Mouse (Mus musculus): ENCODE results near the gene Fdx1. TPM values are rescaled to one million over a fixed set of nuclear protein-coding genes. Genes with fewer than 3 reads are reported as not detected.

Gene Fdx1
- total RNA-seq, 2 experiments from 2014 or later = 3,296 to 3,327 TPM

DNA sequence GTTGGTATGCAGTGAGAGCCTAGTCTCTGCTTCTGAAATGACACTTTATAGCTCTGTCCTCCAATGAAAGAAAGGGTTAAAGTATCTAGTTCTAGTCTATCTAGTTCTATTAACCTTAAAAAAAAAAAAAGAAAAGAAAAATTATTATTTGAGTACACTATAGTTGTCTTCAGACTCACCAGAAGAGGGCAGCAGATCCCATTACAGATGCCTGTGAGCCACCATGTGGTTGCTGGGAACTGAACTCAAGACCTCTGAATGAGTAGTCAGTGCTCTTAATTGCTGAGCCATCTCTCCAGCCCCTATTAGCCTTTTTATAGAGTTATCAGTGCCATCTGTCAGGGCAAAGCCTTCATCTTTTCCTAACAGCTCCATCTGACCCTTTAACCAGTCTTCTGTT, 3.0 kb upstream of the Fdx1 start:
- DNase-seq (ENCODE audit: low spot score in 2 of 2) = no peak

DNA sequence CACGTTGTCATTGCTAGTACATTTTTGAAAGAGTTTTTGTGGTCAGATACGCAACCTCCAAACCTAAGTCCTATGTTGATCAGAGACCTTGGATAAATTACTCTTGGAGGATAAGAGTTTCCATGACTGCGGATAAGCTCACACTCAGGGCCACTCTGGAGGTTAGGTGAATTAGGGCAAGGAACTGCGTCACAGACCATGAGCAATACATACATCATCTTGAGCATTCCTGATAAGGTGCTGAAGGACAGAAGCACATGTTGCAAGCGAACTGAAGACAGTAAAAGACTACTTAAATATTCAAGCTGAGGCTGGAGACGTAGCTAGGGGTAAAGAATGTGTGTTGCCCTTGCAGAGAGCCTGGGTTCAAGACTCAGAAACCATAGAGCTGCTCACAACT, 754 bp upstream of the Fdx1 start:
- DNase-seq (ENCODE audit: low spot score in 2 of 2) = no peak

DNA sequence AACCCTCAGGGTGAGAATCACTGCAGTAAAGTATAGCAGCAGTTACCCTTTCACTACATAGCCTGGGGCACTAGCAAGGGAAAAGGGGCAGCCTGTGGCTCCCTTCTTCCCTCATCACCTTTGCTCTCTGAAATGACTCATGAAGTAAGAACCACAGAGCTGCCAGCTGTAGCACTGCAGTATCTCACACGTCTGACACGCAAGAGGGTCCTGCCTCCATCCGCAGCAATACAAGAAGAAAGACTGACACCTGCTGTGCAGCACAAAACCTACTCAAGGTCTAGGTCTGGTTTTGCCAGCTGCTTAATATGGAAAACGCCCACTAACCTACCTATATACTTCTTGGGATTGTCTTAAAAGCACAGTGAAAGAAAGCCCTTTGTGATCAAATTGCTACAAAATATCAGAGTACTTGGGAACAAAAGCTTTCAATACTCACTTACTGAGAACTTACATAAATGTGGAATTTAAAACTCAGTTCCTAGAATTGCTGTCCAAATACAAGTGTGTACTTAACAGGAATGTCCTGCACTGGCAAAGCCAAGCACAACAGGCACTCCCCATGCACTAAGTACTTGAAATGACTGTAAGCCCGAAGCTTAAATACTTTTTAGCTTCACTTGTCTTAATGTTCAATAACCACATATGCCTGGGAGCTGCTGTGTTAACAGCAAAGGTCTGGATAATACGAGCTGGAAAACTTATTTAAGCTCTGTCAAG, 2.0 kb downstream of the Fdx1 start:
- no peak for DNase-seq (ENCODE audit: low spot score in 2 of 2)

DNA sequence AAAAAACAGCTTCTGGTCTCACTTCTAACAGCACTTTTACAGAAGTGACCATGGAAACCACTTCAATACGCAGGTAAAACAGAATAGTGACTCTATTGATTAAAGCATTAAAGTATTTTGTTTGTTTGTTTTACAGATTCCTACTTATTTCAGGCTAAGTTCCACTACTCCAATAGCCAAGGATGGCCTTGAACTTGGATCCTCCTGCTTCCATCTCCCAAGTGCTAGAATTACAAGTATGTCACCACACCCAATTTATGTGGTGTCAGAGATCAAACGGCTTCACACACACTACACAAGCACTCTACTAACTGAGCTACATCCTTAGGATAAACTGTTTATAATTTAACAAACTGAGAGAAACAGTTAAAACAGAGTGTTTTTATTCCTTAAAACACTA, 3.0 kb downstream of the Fdx1 start:
- no peak for DNase-seq (ENCODE audit: low spot score in 2 of 2)

DNA sequence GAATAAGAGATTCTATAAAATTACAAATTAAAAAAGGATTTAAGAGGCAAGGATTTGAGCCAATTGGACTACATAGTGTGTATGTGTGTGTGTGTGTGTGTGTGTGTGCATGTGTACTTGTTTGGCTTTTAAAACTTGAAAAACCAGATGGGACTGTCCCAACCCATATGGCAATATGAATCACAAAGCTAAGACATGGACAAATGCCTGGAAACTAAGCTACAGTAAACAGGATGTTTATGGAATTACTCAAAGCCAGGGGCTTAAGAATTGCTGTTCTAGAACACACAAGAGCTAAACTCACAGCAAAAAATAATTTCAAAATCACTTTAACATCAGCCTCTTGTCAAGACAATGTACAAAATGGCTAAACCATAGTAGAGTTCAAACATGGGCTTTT, 4.4 kb downstream of the Fdx1 start:
- no peak for DNase-seq (ENCODE audit: low spot score in 2 of 2)

DNA sequence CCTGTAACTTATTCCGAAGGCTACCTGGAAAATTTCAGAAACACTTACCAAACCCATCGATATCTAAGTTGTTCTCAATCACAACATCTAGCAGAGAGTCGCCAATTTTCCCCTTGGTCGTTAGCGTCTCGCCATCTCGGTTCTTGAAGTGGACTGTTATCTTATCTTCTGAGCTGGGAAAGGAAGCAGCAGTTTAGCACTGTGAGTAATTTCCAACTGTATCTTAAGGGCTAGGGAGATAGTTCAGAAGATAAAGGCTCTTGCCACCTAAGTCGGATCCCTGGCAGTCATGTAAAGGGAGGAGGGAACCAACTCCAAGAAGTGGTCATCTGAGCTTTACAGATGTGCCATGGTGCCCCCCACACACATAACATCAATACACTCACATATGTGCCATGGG, 6.3 kb downstream of the Fdx1 start:
- no peak for DNase-seq (ENCODE audit: low spot score in 2 of 2)

DNA sequence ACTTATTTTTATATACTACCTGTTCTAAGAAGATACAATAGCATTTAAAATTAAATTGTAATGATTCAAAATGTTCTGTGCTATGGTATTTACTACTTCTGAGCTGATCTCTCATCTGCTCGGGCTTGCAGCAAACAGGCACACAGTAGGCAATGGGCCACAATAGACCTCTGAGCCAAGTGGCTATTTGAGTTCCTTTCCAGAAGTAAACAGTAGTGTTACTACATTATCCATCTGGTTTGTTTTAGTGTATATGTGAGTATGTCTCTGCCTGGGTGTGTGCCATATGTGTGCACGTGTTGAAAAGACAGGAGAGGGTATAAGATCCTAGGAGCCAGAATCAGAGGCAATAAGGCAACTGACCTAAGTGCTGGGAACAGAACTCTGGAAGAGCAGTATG, 6.9 kb downstream of the Fdx1 start:
- no peak for DNase-seq (ENCODE audit: low spot score in 2 of 2)

DNA sequence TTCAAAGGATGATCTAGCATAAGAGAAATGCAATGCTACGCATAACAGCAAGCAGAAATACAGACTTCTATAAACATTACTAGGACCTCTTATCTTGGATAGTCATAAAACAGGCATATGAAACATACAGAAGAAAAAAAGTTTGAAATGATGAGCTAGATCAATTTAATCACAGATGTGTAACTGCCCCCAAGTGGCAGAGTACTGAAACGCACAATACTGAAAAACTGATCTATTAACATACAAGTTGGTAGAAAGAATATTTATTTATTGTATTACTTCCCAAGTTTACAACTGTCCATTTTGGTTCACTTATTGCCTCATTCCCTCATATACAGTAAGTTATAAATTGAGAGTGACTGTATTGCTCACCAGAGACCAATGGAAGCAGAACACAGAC, 12.0 kb downstream of the Fdx1 start:
- DNase-seq (ENCODE audit: low spot score in 2 of 2) = no peak

DNA sequence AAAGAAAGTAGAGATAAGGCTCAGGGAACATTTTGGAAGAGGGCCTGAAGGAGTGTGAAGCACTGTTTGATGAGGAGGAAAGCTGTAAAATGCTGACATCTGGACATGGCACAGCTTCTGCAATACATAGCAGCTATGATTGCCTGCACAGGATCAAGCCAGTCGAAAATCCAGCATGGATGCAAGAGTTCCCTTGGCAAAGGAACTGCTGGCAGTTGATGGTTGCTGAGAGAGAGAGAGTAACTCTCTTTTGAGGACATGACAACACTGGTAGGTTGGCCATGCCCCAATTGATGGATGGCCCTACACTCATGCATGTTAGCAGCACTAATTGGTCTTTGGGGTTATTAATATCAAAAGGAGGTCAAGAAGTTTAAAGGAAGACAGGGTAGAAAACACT, 12.7 kb downstream of the Fdx1 start:
- no peak for DNase-seq (ENCODE audit: low spot score in 2 of 2)

DNA sequence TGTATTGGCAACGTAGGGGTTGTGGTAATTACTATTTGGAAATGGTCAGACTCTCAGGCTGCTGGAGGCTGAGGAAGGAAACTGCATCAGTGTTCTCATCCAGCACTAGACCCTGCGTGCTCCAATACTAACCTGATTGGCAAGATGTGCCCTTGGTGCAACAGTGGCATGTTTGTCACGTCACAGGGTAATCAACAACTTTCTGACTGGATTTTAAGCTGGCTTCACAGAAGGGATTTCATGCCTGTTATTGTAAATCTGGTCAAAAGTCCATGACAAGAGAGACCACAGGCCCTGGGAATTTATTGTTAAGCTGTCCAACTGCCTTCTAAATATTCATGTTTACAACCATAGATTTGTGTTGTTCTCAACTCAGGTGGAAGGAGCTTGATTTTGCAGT, 13.1 kb downstream of the Fdx1 start:
- DNase-seq (ENCODE audit: low spot score in 2 of 2) = no peak

DNA sequence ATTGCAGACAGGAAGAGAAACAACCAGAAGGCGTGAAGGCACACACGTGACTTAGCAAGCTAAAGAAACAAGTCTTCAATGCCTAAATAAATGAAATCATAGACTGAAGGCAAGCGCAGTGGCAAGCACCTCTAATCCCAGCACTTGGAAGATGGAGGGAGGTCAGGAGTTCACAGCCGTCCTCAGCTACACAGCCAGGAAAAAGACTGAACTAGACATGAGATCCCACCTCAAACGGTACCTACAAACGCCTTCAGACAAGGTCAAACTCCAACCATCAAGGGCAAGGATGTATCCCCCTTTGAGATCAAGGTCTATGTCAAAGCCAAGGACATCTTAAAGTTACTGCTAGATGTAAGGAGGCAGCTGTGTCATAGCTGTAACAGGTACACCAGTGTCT, 19.4 kb downstream of the Fdx1 start:
- no peak for DNase-seq (ENCODE audit: low spot score in 2 of 2)

DNA sequence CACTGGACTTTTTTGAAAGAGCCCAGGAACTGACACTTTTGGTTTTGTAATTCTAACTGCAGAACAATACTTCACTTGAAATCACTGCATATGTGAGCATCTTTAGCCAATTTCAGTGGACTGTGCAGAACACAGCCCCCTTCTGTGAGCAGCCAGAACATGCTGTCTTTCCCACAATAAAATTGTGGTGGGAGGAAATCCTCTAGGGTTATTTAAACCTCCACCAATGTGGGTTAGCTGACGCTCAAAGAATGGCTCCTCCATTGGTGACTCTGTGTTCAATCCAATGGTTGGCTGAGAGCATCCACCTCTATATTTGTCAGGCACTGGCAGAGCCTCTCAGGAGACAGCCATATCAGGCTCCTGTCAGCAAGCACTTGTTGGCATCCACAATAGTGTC, 28.7 kb downstream of the Fdx1 start:
- no peak for DNase-seq (ENCODE audit: low spot score in 2 of 2)

DNA sequence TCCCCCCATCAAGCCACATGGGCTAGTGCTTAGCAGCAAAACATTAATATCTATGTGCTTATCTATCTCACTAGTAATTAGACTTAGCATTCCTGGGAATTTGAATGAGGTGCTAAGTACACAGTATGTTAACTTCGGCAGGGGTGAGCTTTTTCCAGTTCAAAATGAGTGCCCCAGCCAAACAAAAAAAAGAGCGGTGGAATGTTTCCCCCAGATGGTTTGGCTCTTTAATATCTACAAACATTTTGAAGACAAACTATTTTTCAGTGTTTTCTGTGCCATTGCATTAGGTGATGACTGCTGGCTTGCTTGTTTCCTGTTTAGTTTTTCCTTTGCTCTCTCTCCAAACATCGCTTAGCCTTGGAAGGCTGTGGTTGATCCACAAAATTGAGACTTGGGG, 31.4 kb downstream of the Fdx1 start:
- no peak for DNase-seq (ENCODE audit: low spot score in 2 of 2)

DNA sequence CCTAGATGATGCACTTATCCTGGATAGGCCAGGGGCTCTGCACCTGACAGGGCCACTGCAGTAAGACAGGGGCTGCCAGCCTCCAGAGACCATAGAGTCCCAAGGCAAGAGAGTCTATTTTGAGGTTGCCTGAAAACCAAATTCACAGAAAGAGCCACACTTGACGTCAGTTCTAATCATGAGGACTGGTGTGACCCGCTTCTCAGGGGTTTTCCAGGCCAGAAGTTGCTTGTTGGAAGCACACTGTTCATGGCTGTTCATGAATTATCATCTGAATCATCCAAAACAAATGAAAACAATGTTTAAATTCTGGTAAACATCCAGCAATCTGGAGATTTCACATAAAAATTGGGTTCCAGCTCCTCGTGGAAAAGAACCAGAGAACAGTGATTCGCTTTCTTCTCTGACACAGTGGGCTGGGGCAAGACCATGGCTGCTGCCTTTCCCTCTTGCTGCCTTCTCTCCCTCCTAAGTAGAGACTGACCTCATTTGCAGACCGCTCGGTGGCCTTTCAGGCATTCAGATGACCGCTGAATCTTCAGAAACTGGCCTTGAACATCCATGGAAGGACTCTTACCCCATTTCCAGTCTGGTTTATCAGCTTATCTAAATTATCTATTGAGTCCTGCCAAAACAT, 32.2 kb downstream of the Fdx1 start:
- peak in 1 of 2 experiments; percentile 34 for DNase-seq (ENCODE audit: low spot score in 2 of 2)

DNA sequence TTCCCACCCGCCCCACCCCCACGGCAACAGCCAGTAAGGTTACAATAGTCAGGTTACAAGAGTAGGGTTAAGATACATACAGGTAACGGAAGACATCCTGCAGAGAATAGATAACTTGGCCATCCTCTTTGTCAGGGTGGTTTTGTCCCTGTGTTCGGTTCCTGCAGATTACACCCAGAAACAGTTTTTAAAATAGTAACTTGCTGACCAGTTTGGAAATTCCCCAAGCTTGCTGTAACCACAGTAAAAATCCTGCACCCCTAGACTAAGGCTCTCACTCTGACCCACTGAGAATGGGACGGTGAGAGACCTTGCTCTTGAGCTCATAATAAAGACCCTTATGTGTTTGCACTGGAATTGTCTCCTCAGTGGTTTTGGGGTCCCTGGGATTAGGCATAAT, 33.4 kb downstream of the Fdx1 start:
- no peak for DNase-seq (ENCODE audit: low spot score in 2 of 2)

DNA sequence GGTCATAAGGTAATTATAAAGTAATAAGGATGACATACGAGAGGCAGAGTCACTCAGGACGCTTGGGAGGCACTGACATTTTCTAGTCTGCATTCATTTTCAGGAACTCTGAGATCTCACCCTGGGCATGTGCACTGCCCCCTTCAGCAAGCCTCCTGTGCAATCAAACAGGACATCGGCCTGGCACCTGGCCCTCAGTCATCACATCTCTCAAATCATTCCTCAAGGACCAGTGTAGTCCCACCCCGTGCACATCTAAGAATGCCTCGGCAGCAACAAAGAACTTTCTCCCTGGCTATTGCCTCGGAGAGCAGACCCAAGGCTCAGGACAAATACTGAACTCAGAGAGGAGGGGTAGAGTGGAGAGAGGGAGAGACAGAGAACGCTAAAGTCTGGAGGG, 34.7 kb downstream of the Fdx1 start:
- no peak for DNase-seq (ENCODE audit: low spot score in 2 of 2)

DNA sequence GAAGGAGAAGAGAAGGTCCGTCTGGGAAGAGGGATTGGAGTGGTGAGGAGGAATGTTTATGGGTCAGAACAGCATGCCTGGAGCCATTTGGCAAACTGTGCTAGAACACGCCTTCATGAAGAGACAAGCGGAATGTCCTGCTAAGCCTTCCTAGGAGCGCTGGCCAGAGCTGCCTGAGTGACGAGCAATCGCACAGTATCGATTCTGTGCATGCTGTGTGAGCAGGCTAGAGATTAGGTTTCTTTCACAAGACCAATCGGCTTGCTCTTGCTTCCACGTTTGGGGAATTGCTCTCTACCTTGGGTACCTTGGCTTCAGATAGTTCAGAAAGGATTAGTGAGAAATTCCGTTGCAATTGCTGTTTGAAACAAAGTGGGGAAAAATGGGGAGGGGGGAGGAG, 35.2 kb downstream of the Fdx1 start:
- DNase-seq (ENCODE audit: low spot score in 2 of 2) = no peak

DNA sequence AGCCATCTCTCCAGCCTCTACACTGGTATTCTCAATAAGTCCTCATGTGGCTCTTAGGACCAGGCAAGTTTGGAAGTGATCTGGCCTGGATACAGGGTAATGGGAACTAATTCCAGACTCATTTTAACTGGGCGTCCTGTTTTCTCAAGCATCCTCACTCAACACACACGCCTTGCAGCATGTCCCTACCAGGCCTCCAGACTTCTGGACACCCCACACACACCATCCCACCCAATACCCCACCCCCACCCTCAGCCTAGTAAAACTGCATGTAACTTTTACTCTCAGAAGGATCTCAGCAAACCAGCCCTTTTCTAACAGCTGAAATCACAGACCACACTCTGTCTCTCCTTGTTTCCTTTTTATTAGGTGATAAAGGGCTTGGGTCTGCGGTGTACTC, 35.7 kb downstream of the Fdx1 start:
- no peak for DNase-seq (ENCODE audit: low spot score in 2 of 2)

DNA sequence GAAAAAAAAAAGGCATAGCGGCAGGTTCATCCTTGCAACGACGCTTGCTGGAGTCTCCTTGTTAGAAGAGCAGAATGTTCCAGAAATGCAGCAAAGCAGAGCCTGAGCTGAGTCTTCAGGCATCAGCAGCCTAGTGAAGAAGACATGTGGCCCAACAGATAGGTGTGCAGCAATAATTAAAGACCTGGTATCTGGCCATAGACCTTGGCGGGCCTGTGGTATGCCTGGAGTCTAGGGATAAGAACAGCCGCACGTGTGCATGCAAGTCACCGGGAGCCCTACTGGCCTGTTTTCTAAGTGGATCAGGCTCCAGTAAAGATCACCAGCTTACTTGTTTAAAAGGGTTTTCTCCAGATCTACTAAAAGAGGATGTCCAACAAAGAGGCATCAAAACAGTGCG, 36.7 kb downstream of the Fdx1 start:
- DNase-seq (ENCODE audit: low spot score in 2 of 2) = no peak

DNA sequence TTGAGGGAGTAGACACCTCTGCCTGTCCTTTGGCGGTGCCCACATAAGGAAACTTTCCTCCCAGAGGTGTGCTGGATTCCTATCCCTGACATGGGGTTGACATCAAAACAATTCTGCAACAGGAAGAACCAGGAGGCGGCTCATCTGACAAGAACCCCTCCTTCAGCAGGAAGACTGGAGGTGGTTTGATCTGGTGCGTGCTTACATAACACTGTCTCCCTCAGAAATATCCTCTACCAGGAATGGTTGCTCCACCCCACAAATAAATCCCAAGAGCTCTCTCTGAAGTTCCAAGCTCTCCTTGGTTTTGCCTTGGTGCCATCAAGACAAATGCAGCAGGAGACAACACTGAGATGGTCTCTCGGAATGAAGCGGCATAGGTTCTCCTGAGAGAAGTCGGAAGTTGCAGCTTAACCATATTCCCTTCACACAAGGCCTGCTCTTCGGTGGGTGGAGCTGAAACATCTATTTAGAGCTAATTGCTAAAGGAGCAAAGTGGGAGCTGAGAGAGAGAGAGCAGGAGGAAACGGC, 38.7 kb downstream of the Fdx1 start:
- peak in 1 of 2 experiments; percentile 7 for DNase-seq (ENCODE audit: low spot score in 2 of 2)

DNA sequence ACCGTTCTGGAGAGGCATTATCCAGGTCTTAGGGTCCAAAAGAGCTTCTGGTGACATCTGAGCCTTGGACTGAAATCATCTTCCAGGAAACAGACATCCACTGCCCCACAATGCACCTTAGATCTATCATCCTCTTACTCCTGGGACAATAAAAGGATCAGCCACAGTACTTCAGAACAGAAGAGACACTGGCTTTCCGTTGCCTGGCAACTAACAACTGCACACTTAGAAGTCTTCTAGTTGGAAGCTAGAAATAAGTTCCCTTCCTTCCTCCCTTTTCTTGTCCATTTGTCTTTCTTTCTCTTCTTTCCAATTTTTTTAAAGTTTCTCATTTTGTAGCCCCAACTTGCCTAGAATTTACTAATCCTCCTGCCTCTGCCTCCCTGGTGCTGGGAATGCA, 40.6 kb downstream of the Fdx1 start:
- no peak for DNase-seq (ENCODE audit: low spot score in 2 of 2)

DNA sequence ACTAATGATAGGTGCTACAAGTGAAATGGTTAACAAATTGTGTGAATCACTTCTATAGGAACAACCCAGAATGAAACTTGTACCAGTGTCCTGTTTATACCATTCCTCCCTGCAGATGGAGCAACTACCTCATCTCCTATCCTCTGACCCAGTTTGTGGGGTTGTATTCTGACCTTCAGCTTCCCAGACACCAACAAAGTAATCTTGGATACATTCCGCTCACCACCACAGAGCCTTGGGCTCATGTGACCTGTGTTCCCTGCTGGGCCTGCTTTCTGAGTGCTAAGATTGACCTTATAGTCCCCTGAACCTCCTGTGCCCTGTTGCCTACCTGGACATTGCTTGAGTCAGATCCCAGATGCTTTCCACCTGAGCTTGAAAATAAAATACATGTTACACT, 47.8 kb downstream of the Fdx1 start:
- DNase-seq (ENCODE audit: low spot score in 2 of 2) = no peak
